Mouse (Mus musculus) v-Abl transformed pro-B cells (cell line): ENCODE data around the gene Gm9970.

Experiments used
- in situ Hi-C, 2 experiments: fragments of 400-800 bp; cut with MboI; formaldehyde crosslinking; loops; one replicate each; pipeline ENCODE4 v1.15.1; 2025; ENCODE audit not compliant: unreplicated experiment in 2 of 2

Gm9970 gene

DNA sequence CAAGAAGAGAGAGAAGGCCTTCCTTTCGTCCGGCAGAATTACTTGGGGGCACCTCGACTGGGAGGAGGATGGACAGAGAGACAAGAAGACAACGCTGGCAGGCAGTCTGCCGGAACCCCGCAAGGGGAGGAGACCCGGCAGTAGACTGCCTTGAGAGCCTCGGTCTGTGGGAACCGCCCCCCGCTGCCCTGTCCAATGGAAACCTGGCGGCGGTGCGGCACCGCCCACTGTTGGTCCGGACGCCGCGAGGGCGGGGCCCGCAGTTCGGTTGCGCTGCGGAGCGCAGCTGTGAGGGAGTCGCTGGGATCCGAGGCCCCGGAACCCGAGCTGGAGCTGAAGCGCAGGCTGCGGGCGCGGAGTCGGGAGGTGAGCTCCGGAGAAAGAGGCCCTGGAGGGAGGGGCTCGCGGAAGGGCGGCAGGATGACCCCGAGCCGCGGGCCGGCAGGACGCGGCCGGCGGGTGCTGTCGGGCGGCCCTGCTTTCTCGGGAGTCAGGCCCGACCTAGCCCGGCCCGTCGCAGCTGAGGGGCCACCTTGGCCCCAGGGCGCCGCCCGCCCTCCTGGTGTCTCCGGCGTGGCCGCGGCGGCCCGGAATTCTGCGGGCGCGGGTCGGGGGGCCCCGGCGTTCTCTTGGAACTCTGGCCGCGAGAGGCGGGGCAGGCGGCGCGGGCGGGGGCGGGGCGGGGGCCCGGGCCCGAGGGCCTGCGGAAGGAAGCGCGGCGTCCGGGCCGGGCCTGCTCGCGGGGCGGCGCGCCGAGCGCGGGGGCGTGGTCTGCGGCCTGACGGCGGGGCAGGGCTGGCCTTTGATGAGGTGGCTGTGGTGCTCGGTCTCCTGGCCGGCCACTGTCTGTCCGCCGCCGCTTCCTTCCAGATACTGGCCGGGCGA, at the start of gene Gm9970, which contains the start of gene Nrbp1:
Gene Gm9970, minus strand, starts transcription at position 596 of the 885 bp plus-strand sequence.
Gene Nrbp1, plus strand, starts transcription at position 228 of the 885 bp plus-strand sequence.
- in situ Hi-C loops, result loop anchor here in 1 of 2 experiments (5.0 kb wide), 1 partner anchor 46 kb away; no protein-coding TSS in a partner anchor

DNA sequence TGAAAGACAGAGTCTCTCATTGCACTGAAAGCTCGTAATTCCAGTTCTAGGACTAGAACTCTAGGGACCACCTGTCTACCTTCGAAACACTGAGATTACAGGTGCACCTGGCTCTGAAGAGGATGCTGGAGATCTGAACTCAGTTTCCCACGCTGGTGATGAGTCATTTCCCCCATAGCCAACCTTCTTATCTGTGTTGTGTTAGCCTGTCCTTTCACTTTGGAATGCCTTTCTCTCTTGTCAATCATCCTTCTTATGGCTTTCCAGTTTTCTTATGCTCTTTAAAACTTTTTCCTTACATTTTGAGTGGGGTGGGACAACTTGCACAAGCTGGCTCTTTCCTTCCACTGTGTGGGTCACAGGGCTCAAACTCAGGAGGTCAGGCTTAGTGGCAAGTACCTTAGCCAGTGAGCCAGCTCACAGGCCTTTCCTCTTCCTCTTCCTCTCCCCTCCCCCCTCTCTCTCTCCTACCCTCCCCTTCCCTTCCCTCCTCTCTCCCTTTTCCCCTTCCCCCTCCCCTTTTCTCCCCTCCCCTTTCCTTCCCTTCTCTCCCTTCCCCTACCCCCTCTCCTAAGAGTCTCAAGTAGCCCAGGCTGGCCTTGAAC, 48.7 kb upstream of the Gm9970 start:
- in situ Hi-C loops, result loop anchor here in 1 of 2 experiments (5.0 kb wide), 1 partner anchor 47 kb away; the partner anchor contains the start of genes Gm9970 and Nrbp1

DNA sequence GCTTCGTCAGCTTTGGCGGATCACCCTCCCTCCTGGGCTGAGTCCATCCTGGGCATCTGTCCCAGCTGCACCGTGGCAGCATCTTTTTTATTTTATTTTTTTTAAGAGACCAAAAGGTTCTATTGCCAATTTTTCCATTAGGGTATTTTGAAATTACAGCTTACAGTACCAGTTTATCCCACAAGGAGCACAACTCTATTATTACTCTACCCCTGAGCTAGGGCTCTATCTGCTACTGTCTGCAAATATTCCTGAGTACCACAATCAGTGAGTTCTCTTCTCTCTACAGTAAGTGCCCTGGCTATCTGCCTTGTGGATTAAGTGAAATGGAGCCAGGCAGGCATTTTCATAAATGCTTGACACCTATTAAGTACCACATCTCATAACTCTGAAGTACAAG, 47.6 kb upstream of the Gm9970 start:
- in situ Hi-C loops, result loop anchor here in 1 of 2 experiments (5.0 kb wide), 1 partner anchor 46 kb away; the partner anchor contains the start of genes Gm9970 and Nrbp1

DNA sequence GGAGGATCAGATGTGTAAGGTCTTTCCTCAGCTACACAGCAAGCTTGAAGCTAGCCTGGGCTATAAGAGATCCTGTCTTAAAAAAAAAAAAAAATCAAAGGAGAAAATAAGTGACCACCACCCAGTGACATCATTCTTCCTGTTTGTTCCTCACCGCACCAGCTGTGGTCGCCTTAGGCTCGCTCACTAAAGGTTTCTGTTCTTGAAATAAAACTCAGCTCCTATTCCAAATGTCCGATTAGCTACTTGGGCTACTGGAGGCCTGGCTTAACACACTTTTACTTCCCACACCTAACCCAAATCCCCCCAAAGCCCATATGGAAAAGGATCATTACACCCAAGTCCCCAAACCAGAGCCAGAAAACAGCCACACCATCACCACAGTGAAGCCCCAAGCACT, 47.2 kb upstream of the Gm9970 start:
- in situ Hi-C loops, result loop anchor here in 1 of 2 experiments (5.0 kb wide), 1 partner anchor 46 kb away; the partner anchor contains the start of genes Gm9970 and Nrbp1

DNA sequence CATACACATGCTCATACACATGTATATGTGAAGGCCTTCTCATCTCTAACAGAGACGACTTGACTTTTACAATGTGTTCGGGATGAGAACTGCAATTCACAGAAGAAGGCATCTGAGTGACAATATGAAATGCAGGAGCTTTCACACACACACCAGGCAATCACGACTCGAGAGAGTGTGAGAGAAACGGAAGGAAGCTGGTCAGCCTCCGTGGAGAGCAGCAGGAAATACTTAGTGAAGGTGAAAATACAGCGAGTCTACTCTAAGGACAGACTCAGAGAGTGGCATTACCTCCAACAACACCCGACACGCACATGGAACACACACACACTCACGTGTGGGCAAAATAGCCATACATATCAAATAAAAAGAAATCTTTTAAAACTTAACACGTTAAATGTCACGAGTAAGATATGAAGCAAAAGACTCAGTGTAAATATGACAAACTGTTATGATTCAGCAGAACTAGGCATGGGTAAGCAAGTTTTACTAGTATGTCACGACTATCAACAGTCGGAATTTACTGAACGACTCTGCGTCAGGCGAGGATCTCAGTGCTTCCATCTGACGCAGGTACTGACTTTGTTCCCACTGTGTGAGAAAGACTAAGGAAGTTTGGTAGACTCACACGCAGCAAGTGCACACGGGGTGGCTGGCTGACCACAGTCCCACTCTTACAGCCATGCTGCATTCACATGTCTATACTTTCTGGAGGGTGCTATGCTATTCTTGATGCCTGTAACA, 38.4 kb upstream of the Gm9970 start:
- in situ Hi-C loops, result no loop called here

DNA sequence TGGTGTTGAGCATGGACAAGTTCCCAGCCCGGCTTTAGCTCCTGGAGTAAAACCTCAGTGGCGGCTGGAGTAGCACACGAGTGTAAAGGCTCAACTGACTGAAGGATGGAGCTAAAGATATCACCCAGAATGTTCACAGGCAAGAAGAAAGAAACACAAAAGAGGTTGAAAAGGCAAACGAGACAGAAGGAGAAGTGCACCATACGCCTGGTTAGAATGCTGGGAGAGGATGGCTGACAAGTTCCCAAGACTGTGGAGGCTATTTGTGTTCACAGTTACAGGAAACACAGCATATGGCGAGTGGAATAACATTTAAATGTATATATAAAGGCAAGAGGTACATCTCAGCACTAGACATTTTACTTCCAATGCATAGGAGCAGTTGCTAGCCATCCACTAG, 32.0 kb upstream of the Gm9970 start:
- in situ Hi-C loops, result no loop called here

DNA sequence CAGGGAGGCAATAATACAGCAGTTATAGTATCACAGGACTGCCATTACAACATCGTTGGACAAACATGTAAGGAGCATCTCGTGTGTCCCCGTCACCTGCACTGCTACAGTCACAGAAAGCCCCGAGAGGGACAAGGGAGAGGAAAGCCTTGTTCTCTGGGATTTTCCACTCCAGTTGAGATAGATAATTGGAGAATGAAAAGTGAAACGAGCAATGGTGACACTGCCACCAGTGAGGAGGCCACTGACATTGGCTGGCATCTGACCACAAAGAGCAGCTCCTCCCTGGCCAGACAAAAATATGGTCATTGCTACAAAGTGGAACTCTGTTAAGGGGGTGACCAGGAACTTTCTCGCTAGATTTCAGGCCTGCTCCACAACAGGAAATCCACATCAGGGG, 26.7 kb upstream of the Gm9970 start:
- in situ Hi-C loops, result no loop called here

DNA sequence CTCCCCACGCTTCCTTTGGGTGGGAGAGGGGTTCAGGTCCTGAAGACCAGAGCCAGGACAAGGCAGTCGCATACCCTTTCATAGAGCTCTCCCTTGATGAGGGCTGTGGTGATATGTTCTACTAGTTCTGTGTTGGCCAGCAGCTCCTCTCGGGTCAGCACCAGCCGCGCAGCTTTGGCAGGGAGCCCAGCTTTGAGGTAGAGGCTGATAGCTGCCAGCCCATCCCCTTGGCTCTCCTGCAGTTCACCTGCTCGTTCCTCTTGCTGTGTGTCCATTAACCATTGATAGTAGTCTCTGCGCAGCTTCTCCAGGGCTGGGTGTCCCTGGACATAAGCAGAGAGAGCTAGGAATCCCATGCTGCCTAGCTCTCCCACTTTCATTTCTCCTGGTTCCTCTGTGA, 25.1 kb upstream of the Gm9970 start:
- in situ Hi-C loops, result no loop called here

DNA sequence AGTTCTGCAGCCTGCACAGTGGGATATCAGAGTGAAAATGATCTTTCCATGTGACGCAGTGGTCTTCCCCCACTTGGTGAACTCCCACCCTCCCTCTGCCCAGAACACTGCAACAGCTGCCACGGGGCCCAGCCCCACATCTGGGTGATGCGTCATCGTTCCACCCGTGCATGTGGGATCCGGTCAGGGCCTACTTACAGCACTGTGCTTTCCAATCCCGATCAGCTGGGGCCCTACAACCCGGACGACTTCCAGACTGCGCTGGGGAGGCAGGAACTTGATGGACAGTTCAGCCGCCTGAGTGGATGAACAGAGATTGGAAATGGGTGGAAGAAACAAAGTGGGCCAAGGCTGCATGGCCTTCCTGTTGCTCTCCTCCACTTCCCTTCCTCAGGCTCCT, 16.6 kb upstream of the Gm9970 start:
- in situ Hi-C loops, result no loop called here

DNA sequence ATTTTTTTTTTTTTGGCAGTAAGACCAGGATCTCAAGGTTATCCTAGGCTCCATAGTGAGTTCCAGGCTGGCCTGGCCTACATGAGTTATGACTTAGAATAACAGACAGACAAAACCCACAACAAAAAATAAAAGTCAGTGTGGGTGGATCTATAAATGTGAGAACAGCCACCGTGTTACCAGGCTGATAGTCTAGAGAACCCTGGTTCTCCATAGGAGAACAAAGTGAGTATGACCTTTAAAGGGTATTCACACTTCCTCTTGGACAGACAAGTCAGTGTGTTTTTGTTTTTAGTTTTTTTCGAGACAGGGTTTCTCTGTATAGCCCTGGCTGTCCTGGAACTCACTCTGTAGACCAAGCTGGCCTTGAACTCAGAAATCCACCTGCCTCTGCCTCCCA, 14.9 kb upstream of the Gm9970 start:
- in situ Hi-C loops, result no loop called here

DNA sequence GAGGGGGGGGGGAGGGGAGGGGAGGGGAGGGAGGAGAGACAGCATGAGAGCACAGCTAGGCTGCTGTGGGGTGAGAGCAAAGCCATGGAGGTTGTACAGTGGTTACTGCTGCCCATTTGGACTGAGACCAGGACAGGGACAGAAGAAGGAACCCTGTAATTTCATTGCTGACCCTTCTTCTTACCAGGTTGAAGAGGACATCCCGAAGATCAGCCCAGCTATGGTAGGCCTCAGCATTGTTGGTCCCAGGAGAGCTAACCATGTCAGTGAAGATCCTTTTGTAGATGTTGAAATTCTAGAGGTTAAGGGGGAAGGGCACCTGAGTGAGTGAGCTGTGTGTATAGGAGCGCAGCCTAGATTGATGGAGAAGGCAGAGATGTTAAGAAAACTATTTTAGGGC, 14.3 kb upstream of the Gm9970 start:
- in situ Hi-C loops, result no loop called here

DNA sequence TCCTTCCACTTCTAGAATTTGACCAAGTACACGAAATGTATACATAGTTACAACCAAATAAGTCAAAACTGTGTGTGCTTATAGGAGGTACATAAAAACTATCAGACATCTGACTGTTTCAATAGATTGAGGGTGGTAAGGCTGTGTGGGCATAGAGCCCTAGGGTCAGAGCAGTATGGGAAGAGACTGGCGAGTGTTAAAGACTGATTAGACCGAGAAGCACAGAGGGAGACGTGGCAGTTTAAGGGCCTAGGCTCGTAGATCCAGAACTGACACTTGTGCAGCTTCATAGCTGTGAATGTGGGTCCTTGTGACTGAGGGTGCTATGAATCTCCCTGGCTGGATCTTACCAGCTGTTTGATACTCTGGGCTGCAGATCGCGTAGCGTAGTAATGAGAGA, 13.9 kb upstream of the Gm9970 start:
- in situ Hi-C loops, result no loop called here

DNA sequence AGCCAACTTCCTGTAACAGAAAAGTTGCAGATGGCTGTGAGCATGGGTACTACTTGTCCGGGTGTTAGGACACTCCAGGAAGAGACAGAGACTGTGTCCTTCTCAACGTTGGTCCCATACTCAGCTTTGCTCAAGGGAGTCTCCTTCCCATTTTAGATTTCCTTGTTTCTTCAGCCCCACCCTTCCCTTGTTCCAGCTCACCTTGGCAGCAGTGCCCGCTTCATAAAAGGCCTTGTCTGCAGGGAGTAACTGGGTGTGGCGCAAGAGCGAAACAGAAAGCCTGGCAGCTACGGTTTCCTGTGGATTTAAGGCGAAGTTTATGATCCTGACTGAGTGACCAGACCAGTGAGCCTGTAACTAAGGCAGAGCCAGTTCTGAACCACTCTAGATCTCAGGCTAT, 13.4 kb upstream of the Gm9970 start:
- in situ Hi-C loops, result no loop called here

DNA sequence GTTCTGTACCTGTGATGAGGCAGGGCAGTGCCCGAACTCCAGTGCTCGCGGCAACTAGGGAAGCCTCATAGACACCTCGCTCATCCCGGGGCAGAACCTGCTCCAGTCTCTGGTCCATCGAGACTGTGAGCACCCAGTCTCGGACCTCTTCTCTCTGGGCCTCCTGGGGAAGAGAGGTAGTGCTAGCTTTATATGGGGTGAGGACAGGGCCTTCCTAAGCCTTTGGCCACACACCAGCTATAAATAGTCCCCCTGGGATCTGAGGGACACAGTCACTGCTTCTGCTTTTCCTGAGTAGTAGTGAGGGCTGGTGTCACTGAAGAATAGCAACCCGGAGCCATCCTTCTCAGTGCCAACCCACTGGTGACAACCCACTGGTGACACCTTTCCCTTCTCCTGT, 12.8 kb upstream of the Gm9970 start:
- in situ Hi-C loops, result no loop called here

DNA sequence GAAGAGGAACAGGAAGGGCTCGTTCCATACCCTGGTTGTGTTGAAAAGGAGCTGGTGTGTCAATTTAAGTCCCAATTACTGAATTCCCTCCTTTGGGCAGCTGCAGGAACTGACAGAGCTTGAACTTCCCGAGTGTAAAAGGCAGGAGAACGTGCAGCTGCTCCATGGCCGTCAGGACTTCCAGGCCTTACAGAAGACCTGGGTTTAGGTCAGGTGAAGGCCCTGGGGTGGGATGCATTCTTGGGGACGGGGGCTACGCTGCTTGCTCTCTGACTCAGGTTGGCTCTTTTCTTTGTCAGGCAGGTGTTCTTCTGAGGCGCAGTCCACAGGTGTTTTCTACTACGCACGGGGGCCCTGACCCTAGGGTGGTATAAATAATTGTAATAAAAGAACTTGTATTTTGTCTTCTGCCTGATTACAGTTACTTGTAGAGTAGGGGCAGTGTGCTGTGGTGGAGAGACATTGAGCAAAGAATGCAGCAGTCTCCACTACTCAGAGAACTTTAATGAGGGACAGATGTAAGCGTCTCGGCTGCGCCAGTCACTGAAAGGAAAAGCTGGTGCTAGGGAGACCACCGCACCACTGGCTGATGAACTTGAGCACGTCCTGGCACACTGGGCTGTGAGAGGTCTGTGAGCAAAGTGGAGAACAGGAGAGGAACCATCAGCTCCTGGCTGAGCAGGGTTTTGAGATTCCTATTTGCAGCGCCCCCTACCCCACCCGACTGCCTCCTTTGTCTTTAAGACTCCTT, 11.9 kb upstream of the Gm9970 start:
- in situ Hi-C loops, result no loop called here

DNA sequence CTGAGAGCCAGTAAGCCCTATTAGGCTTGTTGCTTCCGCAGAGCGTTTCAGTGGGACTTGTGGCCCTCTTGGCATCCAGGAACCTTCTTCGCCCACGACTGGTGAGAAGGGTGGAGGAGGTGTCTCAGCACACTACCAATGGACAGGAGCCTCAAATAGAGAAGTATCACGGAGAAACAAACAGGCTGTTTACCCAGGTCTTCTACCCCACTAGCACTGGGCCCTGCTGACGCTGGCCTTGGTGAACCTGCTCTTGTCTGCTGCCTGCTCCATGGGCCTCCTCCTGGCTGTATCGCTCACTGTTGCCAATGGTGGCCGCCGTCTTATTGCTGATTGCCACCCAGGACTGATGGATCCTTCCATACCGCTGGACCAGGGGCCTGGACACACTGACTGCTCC, 11.1 kb upstream of the Gm9970 start:
- in situ Hi-C loops, result no loop called here

DNA sequence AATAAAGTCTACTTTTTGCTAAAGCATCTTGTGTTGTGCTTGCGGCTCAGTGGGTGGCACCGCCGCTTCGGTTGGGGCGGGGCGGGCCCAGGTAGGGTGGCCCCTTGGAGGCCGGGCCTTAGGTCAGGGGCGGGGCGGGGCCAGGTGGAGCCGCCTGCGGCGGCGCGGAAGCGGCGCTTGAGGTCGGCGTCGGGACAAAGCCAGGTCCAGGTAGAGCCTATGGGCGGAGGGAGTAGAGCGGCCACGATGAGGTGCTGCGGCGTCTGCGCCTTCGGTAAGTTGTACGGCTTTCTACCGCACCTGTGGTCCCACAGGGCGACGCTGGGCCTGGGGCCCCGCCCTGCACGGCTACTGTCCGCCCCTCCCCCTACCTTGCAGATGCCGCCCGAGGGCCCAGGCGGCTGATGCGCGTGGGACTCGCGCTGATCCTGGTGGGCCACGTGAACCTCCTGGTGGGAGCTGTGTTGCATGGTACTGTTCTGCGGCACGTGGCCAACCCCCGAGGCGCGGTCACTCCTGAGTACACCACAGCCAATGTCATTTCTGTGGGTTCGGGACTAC, 10.6 kb upstream of the Gm9970 start, which contains the start of gene Krtcap3:
Gene Krtcap3, plus strand, starts transcription at position 151 of the 561 bp plus-strand sequence.
- in situ Hi-C loops, result no loop called here

DNA sequence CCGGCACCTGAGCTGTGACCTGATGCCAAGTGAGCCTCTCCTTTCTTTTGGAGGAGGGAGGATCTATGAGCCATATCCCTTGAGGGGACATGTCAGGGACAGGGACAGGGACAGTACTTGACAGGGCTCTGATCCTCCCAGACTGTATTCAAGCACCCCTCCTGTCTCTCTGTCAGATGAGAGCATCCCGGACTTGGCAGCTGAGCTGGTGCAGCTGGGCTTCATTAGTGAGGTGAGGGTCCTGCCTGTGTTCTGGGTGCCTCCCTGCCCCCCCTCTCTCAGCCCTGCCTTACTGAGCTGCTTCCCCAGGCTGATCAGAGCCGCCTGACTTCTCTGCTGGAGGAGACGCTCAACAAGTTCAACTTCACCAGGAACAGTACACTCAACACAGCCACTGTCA, 9.7 kb upstream of the Gm9970 start:
- in situ Hi-C loops, result no loop called here

DNA sequence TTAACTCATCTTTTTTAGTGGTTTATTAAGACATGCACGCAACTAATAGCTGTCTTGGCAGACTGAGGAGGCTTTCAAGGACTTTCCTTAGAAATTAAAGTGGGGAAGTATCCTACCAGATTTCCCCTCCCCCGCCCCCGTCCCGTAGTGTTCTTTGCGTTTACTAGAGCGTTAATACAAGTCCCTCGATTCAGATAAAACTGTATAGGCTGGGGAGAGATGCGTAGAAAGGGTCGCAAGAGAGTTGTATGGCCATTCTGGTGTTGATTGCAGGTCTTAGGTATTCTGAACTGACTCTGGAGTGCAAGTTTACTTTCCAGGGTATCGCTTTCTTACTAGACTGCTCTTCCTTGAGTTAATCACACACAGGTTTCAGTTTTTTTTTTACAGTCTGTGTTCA, 1.2 kb upstream of the Gm9970 start:
- in situ Hi-C loops, result loop anchor here in 1 of 2 experiments (5.0 kb wide), 1 partner anchor 45 kb away; no protein-coding TSS in a partner anchor
